10 mouse cellular contexts compared by ENCODE assay signal in genomic region chr2:31720783-31721182, GRCm38 (mm10). TPM values are rescaled to one million over a fixed set of nuclear protein-coding genes. Genes with fewer than 3 reads are reported as not detected.
DNase-seq lines count a peak whose midpoint lies in the region; ATAC-seq lines count a peak whose summit lies in the region.
"Had no signal": no experiment of that assay in that cellular context is flagged by ENCODE, and none has a peak within 500 bp of the region (broad histone marks: within the 10 kb centered on the region; RNA-seq: fewer than 3 reads in every experiment).

No protein-coding gene starts in this region.

- H3K27me3 ChIP-seq in midbrain, embryonic 14.5 days (ENCODE audit: control insufficient read depth, insufficient read depth, low read length) = no peaks in the 10 kb centered on the region
- H3K27me3 ChIP-seq in midbrain, embryonic 13.5 days = no peaks in the 10 kb centered on the region
- no peaks in the 10 kb centered on the region for H3K27me3 ChIP-seq in splenic B cell, adult 2 months (ENCODE audit: control insufficient read depth, insufficient read depth, low read length, poor library complexity, severe bottlenecking)
- H3K27me3 ChIP-seq: neural tube, embryonic 13.5 days had no signal

- DNase-seq in heart, postnatal 4 days = peak; percentile 44
- DNase-seq in heart, postnatal 25 days (ENCODE audit: low spot score) = no peak
- peak; percentile 31 for DNase-seq in midbrain, embryonic 14.5 days
- peak; percentile 50 for DNase-seq in brain, adult 2 months (ENCODE audit: low read depth, low spot score)
- peak; percentile 38 for DNase-seq in splenic B cell, adult 2 months (ENCODE audit: low read depth, low spot score)
- no peak for DNase-seq in spleen, postnatal 36 days (ENCODE audit: low spot score in 2 of 2)
- no peak for DNase-seq in cerebellum, adult 11-12 months
- DNase-seq: gastrocnemius, postnatal 14 days had no signal

- 65% methylated on average over 4 of the region's 4 CpGs for WGBS in midbrain, embryonic 14.5 days
- WGBS in midbrain, embryonic 13.5 days = 69% methylated on average over 4 of the region's 4 CpGs

- H3K4me1 ChIP-seq in midbrain, embryonic 14.5 days (ENCODE audit: control insufficient read depth, insufficient read depth, low read length) = no peaks in the 10 kb centered on the region
- peaks cover 10% of the 10 kb centered on the region; the same call in 1 of the 2 replicates for H3K4me1 ChIP-seq in midbrain, embryonic 13.5 days (replicated peaks)
- H3K4me1 ChIP-seq: neural tube, embryonic 13.5 days had no signal

- H3K4me2 ChIP-seq in midbrain, embryonic 14.5 days (ENCODE audit: low read length) = no peak overlapping the region
- H3K4me2 ChIP-seq in midbrain, embryonic 13.5 days (replicated peaks) = no peak overlapping the region
- H3K4me2 ChIP-seq: neural tube, embryonic 13.5 days had no signal

- no peak overlapping the region for H3K9ac ChIP-seq in midbrain, embryonic 14.5 days (replicated peaks; ENCODE audit: low read length)
- H3K9ac ChIP-seq in midbrain, embryonic 13.5 days (replicated peaks) = no peak overlapping the region
- H3K9ac ChIP-seq: neural tube, embryonic 13.5 days had no signal

- no peaks in the 10 kb centered on the region for H3K36me3 ChIP-seq in midbrain, embryonic 14.5 days (ENCODE audit: control insufficient read depth, insufficient read depth, low read length)
- no peaks in the 10 kb centered on the region for H3K36me3 ChIP-seq in midbrain, embryonic 13.5 days
- no peaks in the 10 kb centered on the region for H3K36me3 ChIP-seq in splenic B cell, adult 2 months (ENCODE audit: control insufficient read depth, insufficient read depth, low read length, poor library complexity, severe bottlenecking)
- H3K36me3 ChIP-seq: neural tube, embryonic 13.5 days had no signal

- H3K9me3 ChIP-seq in midbrain, embryonic 14.5 days (ENCODE audit: control insufficient read depth, low read length) = no peaks in the 10 kb centered on the region
- no peaks in the 10 kb centered on the region for H3K9me3 ChIP-seq in midbrain, embryonic 13.5 days
- H3K9me3 ChIP-seq: neural tube, embryonic 13.5 days had no signal

- H3K27ac ChIP-seq in midbrain, embryonic 14.5 days (replicated peaks; ENCODE audit: low read depth, low read length) = no peak overlapping the region
- H3K27ac ChIP-seq in midbrain, embryonic 13.5 days = no peak overlapping the region
- H3K27ac ChIP-seq: neural tube, embryonic 13.5 days had no signal

- intact Hi-C loops in heart, postnatal 25 days (cut with DNase I) = loop anchor here (5.0 kb wide), 1 partner anchor 62 kb away; no protein-coding TSS in a partner anchor

- no peak overlapping the region for H3K4me3 ChIP-seq in midbrain, embryonic 14.5 days (replicated peaks; ENCODE audit: low read depth, low read length)
- H3K4me3 ChIP-seq in midbrain, embryonic 13.5 days (replicated peaks) = no peak overlapping the region
- H3K4me3 ChIP-seq: neural tube, embryonic 13.5 days had no signal

- ATAC-seq in midbrain, embryonic 14.5 days (ENCODE audit: low FRiP score, low TSS enrichment) = no peak
- ATAC-seq in midbrain, embryonic 13.5 days = no peak

RNA-seq across cellular contexts. Expression of gene Abl1, which starts 32.6 kb away (rescaled TPM):
- 10 to 100 TPM; 80.1 to 90.6 TPM for total RNA-seq in heart, postnatal 4 days (2021)
- total RNA-seq in heart, postnatal 25 days (2021) = 10 to 100 TPM; 29.8 to 35.0 TPM
- 19.6 and 27.6 TPM in 2 replicates for polyA plus RNA-seq in midbrain, embryonic 14.5 days (2014; fragmentation: Nextera tagmentation; extraction: Ambion mirVana)
- polyA plus RNA-seq in midbrain, embryonic 13.5 days (2015; fragmentation: Nextera tagmentation; extraction: Ambion mirVana) = 25.3 and 27.0 TPM in 2 replicates

RNA-seq across cellular contexts. Expression of gene Exosc2, which starts 50.3 kb away (rescaled TPM):
- 10 to 100 TPM; 21.6 to 22.9 TPM for total RNA-seq in heart, postnatal 4 days (2021)
- 1 to 10 TPM; 8.3 to 9.6 TPM for total RNA-seq in heart, postnatal 25 days (2021)
- polyA plus RNA-seq in midbrain, embryonic 14.5 days (2014; fragmentation: Nextera tagmentation; extraction: Ambion mirVana) = 31.1 and 33.9 TPM in 2 replicates
- polyA plus RNA-seq in midbrain, embryonic 13.5 days (2015; fragmentation: Nextera tagmentation; extraction: Ambion mirVana) = 45.7 and 49.1 TPM in 2 replicates

Comparison
In these comparisons a context has a peak if more than half of its experiments do, and no peak if none do; other contexts are left out.
1. DNase-seq: peak in heart, postnatal 4 days (single experiment), midbrain, embryonic 14.5 days (single experiment), brain, adult 2 months (single experiment) and splenic B cell, adult 2 months (single experiment); none in heart, postnatal 25 days (single experiment), spleen, postnatal 36 days (0 of 2) and cerebellum, adult 11-12 months (single experiment).